Mouse (Mus musculus): Measurements from ENCODE around the gene Zfp773.
"Not testable (repeated sequence)": the region's sequence is repeated elsewhere in the genome, so short reads cannot be mapped to it uniquely, and the experiment has no call there.

Gene Zfp773

DNA sequence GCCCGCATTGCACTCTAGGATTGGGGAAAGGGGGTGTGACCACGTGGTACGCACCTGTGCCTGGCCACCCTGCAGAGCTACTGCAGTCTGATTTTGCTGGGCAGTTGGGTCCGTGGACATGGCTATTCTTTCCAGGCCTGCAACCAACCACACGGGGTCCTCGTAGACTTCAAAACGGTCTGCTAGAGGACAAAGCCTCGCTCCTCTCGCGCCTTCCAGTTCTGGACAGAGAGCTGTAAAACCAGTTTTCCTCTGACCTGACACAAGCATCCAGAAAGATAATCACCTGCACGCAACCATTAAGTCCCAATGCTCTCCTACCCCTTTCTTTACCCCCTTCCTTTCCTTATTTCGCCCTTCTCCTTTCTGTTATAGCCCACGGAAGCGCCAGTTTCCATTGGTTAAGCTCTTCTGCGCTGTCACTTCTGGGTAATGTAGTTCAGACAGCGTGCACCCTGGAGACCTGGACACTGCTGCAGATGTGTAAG lies at the start of gene Zfp773:
Zfp773 (minus strand) TSS at position 377 of the 488 bp plus-strand sequence.
- DNase-seq = peak; percentile 52 to 65

DNA sequence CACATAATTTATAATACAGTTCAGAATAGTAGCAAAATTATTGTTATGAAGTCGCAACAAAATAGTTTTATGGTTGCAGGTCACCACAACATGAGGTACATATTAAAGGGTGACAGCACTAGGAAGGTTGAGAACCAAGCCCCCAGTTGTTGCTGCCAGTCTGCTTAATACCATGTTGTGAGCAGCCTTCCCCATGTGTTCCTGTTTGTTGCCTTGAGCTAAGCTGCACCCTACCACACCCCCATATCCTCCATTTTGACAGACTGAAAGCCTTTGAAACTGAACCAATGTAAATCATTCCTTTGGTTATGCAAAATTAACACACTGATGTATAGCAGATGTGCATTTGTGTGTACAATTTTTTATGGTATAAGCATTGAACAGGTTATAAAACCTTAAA lies 49.3 kb upstream of the Zfp773 start:
- no peak for DNase-seq

DNA sequence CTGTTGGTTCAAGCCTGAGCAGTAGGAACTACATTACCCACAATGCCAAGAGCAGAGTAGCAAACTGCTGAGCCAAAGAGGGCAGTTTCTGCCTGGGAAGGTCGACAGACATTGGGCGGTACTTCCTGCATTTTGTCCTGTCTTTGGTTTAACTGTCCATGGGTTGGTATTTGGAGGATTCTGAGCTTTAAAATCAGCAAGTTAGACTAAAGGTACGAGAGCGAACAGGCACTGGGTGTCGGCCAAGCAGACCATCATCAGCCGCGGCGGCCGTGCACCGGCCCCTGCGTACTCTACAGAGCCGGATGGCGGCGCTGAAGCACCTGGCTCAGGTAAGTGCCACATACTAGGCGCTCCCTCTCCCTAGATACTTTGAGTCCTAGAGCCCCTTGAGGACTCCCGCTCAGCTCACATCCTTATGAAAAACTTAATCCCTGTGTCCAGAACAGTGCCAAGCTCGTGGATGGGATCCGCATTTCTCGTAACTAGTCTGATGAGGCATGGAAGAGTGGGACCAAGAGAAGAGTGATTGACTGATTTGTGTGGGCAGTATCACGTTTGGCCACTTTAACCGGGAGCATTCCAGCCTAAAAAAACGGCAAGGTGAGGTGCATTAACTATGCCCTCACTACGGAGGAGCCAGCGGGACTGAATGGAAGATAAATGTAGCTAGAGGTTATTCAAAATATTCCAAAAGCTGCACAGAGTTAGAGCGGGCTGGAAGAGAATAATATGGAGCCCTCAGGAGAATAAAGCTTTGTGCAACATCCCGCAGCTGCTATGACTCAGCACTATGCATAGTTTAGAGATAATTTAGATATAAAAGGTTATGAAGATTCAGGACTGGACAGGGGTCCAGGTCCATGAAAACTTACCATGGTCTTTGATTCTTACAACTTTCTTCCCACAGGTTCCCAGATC lies 34.9 kb upstream of the Zfp773 start, which contains the start of gene Zfp418:
Zfp418 (plus strand) TSS at position 104 of the 921 bp plus-strand sequence.
- DNase-seq = peak; percentile 69 to 78

DNA sequence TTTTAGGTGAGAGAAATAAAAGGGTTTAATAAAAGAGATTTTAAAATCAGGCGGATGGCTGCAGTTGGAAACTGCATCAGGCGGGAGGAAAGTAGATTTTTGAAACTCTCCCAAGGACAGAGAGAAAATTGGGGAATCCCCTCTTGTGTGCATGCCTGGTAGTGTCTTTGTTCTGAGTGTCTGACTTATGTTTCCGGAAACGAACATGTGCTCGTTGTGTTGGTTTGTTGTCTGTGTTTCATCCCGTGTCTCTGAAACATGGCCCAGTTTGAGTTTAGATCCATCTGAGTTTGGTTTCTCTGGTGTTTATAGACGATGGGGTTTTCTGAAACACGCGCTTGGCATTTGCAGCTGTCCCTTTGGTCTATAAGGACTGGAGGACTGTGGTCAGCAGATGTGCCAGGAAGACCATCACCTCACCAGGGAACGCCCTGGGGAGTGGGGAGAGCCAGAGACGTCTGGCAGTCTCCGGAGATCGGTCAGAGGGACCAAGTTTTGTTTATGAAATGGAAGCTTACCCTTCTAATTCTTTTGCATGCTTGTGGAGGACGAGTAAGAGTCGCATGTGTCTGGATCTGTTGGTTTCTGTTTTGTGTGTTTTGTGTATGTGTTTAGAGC lies 9.5 kb upstream of the Zfp773 start:
- no peak for DNase-seq

GRCm38 (mm10) chr7:7144215-7144614 lies 7.7 kb upstream of the Zfp773 start:
- no peak for DNase-seq

- DNase-seq = no peak
Observed at GRCm38 (mm10) chr7:7132751-7133150, 3.8 kb downstream of the Zfp773 start.

DNA sequence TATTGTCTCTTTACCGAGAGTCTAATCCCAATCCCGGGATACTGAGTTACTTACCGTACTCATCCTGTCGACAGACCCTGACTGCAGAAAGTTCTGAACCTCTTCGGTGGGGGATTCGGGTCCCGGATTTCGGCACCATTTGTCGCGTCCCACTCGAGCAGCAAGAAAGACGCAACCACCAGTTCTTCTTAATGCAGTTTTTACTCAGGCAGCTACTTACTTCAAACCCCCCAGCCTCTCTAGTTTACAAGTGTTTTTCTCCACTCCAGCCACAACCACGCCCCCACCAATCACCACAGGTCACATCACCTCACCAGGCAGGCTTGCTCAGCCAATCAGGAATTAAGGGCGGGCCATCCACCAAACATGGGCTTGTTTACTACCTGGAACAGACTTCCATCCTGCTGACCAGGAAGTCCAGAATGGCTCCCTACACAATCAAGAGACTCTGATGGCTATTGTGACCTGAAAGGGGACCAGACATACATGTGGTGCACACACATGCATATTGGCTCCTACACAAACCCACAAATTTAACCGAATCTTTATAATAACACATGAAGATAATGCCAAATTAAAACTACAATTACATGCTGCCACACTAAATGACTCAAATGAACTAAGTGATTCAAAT lies 5.9 kb downstream of the Zfp773 start:
- not testable (repeated sequence) for DNase-seq

- no peak for DNase-seq
Observed at GRCm38 (mm10) chr7:7121602-7121980, 15.0 kb downstream of the Zfp773 start.

GRCm38 (mm10) chr7:7120921-7121601 lies 15.5 kb downstream of the Zfp773 start, which contains the start of gene Zfp954:
Zfp954 (minus strand) TSS chr7:7121488.
- DNase-seq = peak; percentile 88 to 91

- DNase-seq = no peak
Observed at GRCm38 (mm10) chr7:7118441-7118840, 18.1 kb downstream of the Zfp773 start.

DNA sequence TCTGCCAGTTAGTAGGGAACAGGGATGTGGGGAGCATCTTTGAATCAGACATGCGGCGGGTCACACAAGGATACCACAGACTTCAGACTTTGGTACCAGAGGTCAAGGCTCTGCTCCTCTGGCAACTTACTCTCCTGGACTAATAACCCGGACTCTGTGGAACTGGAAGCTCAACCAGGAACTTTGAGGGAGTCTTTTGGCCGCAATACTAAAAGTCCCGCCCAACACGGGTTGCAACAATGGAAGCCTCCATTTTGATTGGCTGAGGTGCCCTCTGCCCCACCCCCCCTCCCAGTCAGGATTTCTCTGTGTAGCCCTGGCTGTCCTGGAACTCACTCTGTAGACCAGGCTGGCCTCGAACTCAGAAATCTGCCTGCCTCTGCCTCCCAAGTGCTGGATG lies 28.1 kb downstream of the Zfp773 start:
- DNase-seq = no peak

Data from kidney, adult 8-10 months (tissue).